Mouse (Mus musculus): Measurements from ENCODE around the gene Dhx40.

- TF ChIP-seq POLR2A (IDR thresholded peaks at IDR 0.05; ENCODE audit: extremely low read depth, insufficient read depth, low read length) (no peak), CTCF (IDR thresholded peaks at IDR 0.05; ENCODE audit: low read depth, low read length) (no peak)
Measured at GRCm38 (mm10) chr11:86851234-86851671, 43.7 kb upstream of the Dhx40 start.
